Mouse (Mus musculus): ENCODE data around the gene Lifr. TPM values are rescaled to one million over a fixed set of nuclear protein-coding genes. Genes with fewer than 3 reads are reported as not detected.
A peak's percentile ranks its signal among the peaks of the same experiment; 100 is the strongest.

The Lifr gene
- polyA plus RNA-seq, 1 experiment from 2014 or later, result 9.7 TPM

DNA sequence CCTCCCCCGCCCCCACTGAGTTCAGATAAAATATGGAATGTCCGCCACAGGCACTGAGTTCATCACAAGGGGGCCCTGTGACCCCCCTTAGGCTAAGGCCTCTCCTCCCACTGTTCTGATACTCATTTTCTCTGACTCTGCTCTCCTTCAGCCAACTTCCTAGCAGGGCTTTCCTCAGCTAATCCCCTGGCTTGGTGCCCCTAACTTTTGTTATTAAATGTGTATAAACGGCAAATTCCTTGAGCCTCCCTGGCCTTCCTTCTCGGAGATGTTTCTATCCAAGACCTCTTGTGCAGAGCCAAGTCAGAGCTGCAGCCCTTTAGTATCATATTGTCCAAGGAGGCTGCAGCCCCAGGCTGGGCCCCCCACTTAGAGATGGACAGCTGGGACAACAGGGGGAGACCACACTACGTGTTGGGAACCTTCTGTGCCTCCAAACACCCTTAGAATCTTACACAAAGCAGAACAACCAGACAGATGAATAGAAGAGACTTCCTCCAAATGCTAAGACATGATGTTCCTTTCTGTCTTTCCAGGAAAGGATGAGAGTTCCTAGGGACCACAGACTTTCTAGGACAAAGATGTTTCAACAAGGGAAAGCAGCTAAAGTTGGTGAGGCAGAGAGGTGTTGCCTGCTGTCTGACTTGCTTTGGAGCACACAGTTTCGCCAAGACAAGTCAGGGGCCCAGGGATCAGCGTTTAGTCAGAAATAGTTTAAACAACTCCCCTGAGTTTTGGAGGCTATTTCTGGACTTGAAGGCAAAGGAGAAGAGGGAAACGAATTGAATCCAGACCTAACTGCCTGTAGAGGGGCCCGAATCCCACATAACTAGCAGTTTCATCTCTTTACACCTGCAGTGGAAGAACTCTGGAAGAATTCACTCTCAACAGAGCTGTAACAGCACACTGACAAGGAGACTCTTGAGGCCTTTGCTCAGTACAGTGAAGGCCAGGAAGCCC lies 111.3 kb downstream of the Lifr start:
- Histone ChIP-seq H3K27ac (no peak overlapping the region), H3K36me3 (replicated peaks) (no peaks in the 10 kb centered on the region), H3K9ac (no peak overlapping the region)

DNA sequence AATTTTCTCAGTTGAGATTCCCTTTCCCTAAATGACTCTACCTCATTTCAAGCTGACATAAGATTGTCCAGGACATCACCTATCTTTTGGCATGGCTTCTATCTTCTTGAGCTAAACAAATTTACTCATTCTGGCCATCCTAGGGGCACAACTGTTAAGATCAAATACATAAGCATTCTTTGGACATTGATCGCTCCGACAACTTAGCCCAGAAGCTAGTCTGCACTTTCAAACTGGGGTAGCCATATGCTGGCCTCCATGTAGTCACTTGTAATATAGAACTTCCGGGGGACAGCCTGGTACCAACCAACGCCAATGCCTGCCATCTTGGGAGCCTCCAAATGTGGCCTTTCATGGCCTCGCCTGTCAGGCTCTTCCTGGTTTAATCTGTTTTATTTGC lies 112.6 kb downstream of the Lifr start:
- 88% methylated on average over 5 of the region's 5 CpGs for WGBS
- ATAC-seq (replicated peaks), result no peak
- Histone ChIP-seq H3K27ac (no peak overlapping the region), H3K4me1 (peaks cover 16% of the 10 kb centered on the region), H3K36me3 (replicated peaks) (no peaks in the 10 kb centered on the region), H3K4me3 (no peak overlapping the region), H3K4me2 (no peak overlapping the region), H3K27me3 (replicated peaks) (no peaks in the 10 kb centered on the region), H3K9me3 (no peaks in the 10 kb centered on the region), H3K9ac (no peak overlapping the region)

More for the DNA sequence above, 111.3 kb downstream of the Lifr start:
- Histone ChIP-seq H3K4me2 (no peak overlapping the region), H3K4me1 (peaks cover 16% of the 10 kb centered on the region), H3K27me3 (replicated peaks) (no peaks in the 10 kb centered on the region), H3K9me3 (no peaks in the 10 kb centered on the region), H3K4me3 (no peak overlapping the region)
- no peak for ATAC-seq (replicated peaks)
- 56% methylated on average over 9 of the region's 9 CpGs for WGBS

DNA sequence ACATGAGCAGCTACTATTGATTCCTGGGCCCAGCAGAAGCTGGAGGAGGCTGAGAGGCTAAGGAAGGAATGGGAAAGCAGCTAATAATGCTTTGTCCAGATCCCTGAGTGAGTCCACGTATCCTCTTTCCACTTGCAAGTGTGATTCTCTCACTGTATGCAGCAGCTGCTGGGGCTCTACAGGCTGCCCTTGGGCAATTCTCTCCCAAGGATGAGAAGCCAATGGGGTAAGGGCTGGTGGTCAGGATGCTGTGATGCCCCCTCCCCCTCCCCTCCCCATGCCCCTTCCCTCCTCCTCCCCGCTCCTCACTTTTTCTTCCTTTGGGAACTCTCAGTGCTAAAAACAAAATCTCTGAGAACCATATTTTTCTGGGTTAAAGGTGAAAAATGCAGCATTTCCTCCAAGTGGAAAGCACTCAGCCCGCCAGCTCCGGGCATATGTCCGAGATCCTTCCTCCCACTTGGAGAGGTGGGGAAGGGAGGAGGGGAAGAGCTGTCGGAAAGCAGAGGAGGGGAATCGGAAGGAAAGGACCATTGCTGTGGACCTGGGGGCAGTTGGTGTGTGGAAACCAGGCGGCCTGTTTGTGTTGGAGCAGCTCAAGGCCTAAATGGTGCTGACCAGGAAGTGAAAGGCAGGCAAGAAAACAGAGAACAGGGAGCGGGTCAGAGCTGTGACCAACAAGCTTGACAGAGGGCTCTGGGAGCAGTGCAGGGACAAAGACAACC lies 113.4 kb downstream of the Lifr start:
- ATAC-seq (replicated peaks), result no peak
- no peak overlapping the region for H3K4me2 ChIP-seq
- no peaks in the 10 kb centered on the region for H3K27me3 ChIP-seq (replicated peaks)
- peaks cover 14% of the 10 kb centered on the region for H3K4me1 ChIP-seq
- no peak overlapping the region for H3K27ac ChIP-seq
- H3K36me3 ChIP-seq (replicated peaks), result no peaks in the 10 kb centered on the region
- H3K9ac ChIP-seq, result no peak overlapping the region
- no peaks in the 10 kb centered on the region for H3K9me3 ChIP-seq
- no peak overlapping the region for H3K4me3 ChIP-seq
- 80% methylated on average over 9 of the region's 9 CpGs for WGBS

DNA sequence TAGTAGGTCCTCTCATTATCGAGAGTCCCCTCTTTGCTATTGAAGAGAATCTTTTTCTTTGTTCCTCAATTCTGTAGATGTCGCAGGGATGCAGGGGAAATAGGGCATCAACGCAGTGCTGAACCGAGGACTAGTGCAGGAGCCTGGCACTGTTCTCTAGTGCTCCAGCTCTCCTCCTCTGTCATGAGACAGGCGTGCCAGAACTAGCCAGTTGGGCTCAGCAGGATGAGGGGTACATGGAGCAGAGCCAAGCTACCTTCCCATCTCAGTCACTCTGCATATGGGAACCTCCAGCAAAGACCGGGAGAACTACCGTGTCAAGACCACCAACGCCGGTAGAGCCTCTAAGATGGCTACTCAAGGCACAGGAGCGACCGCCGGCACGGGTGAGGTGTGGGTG lies 114.5 kb downstream of the Lifr start:
- Histone ChIP-seq H3K4me2 (no peak overlapping the region), H3K4me1 (peaks cover 10% of the 10 kb centered on the region; the same call in 1 of the 2 replicates), H3K9me3 (no peaks in the 10 kb centered on the region), H3K27me3 (replicated peaks) (no peaks in the 10 kb centered on the region), H3K9ac (no peak overlapping the region), H3K27ac (no peak overlapping the region), H3K36me3 (replicated peaks) (no peaks in the 10 kb centered on the region), H3K4me3 (no peak overlapping the region)
- WGBS, result 69% methylated on average over 13 of the region's 13 CpGs
- ATAC-seq (replicated peaks), result peak; percentile 60; the same call in 1 of the 2 replicates

DNA sequence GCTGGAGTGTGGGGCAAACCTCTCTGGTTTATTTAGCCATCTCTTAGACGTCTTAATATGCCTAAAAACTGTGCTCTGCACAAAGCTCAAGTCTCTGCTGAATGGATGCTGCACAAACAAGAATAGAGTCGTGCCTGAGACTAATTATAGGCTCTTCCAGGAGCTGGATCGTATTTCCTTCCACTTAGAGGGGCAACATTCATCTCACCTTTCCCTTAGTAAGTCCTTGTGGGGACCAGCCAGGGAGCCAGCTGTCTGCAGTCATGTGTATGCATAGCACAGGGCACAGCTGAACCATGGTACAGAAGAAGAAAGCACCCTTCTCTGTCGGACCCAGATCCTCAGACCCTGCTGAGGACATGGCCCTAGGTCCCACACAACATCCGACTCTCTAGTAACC lies 115.7 kb downstream of the Lifr start:
- Histone ChIP-seq H3K4me2 (no peak overlapping the region), H3K4me3 (no peak overlapping the region), H3K36me3 (replicated peaks) (no peaks in the 10 kb centered on the region), H3K9me3 (no peaks in the 10 kb centered on the region), H3K4me1 (peaks cover 10% of the 10 kb centered on the region; the same call in 1 of the 2 replicates), H3K27ac (no peak overlapping the region), H3K9ac (no peak overlapping the region), H3K27me3 (replicated peaks) (no peaks in the 10 kb centered on the region)
- 48% methylated on average over 5 of the region's 5 CpGs for WGBS
- no peak for ATAC-seq (replicated peaks)

DNA sequence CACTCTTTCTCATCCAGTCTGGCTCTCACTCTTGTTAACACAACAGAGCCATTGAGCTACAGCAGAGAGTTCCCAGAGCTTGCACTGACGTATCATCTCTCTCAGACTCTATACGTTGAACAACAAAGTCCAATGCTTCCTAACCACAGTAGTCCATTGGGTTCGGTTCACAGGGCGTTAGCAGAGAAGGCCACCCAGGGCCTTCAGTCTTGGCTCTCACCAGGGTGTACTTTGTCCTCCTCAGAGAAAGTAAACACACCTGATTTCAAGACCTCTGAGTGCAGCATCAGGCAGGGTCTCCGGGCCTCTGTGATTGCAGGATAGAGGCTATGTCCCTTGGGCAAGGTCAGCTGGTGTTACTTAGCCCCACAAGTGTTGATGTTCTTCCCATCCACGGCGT lies 116.9 kb downstream of the Lifr start:
- no peak overlapping the region for H3K27ac ChIP-seq
- H3K36me3 ChIP-seq (replicated peaks), result no peaks in the 10 kb centered on the region
- H3K4me2 ChIP-seq, result no peak overlapping the region
- no peaks in the 10 kb centered on the region for H3K9me3 ChIP-seq
- H3K27me3 ChIP-seq (replicated peaks), result no peaks in the 10 kb centered on the region
- WGBS, result 90% methylated on average over 7 of the region's 7 CpGs
- H3K4me3 ChIP-seq, result no peak overlapping the region
- no peak overlapping the region for H3K9ac ChIP-seq
- peaks cover 10% of the 10 kb centered on the region; the same call in 1 of the 2 replicates for H3K4me1 ChIP-seq
- no peak for ATAC-seq (replicated peaks)

DNA sequence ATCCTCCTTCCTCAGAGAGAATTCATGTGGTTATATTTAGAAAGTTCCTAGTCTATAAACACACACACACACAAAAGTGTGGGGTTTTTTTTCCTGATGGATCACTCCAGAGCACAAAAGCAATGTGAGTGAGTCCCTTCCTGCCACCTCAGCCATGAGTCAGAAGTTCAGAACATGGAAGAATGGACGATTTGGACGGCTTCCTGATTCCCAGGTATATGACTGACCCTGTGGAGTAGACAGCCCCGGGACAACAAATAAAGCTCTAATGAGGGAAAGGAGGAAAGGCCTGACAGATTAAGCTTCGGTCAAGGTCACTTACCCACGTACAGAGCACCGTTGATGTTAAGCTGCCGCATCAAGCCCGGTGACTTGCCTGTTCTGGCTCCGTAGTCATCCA lies 117.8 kb downstream of the Lifr start:
- WGBS, result 78% methylated on average over 9 of the region's 9 CpGs
- Histone ChIP-seq H3K4me2 (no peak overlapping the region), H3K4me1 (peaks cover 9% of the 10 kb centered on the region; the same call in 1 of the 2 replicates), H3K9ac (no peak overlapping the region), H3K27me3 (replicated peaks) (no peaks in the 10 kb centered on the region), H3K27ac (no peak overlapping the region), H3K4me3 (no peak overlapping the region), H3K9me3 (no peaks in the 10 kb centered on the region), H3K36me3 (replicated peaks) (no peaks in the 10 kb centered on the region)
- ATAC-seq (replicated peaks), result no peak

DNA sequence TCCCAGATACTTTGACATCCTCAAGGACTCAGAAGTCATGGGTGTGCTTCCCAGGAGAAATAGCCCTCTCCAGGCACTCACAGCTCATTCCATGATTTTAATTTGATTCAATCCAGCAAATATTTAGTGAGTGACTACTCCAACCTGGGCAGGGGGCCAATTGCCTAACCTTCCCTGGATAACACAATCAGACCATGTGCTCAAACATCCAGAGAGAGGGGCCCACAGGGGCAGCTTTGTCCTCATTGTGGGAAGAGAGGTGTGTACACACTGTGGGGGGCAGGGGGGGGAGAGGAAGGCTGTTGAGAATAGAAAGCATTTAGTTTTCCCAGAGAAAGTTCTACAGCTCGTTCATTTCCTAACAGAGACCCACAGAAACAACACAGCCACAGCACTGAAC lies 123.3 kb downstream of the Lifr start:
- no peak overlapping the region for H3K27ac ChIP-seq
- H3K27me3 ChIP-seq (replicated peaks), result no peaks in the 10 kb centered on the region
- no peak overlapping the region for H3K9ac ChIP-seq
- H3K36me3 ChIP-seq (replicated peaks), result no peaks in the 10 kb centered on the region
- no peaks in the 10 kb centered on the region for H3K4me1 ChIP-seq
- no peaks in the 10 kb centered on the region for H3K9me3 ChIP-seq
- H3K4me2 ChIP-seq, result no peak overlapping the region
- peak; percentile 46; the same call in 1 of the 2 replicates for ATAC-seq (replicated peaks)
- no peak overlapping the region for H3K4me3 ChIP-seq
- 19% methylated on average over 1 of the region's 1 CpGs for WGBS

DNA sequence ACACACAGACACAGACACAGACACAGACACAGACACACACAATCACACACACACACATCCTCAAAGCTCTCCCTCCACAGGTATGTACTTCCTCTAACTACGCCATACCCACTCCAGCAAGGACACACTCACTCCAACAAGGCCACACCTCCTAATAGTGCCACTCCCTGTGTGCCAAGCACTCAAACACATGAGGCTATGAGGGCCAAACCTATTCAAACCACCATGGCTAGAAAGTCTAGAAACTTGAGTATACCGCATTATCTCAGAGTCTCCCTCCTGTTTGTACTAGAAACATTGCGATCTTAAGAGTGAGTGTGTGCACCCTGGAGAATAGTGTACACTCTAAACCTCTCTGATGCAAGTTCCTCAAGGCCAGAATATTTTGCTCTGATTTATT lies 125.4 kb downstream of the Lifr start:
- Histone ChIP-seq H3K4me3 (no peak overlapping the region), H3K4me1 (no peaks in the 10 kb centered on the region), H3K27me3 (replicated peaks) (no peaks in the 10 kb centered on the region), H3K4me2 (no peak overlapping the region), H3K36me3 (replicated peaks) (no peaks in the 10 kb centered on the region), H3K9me3 (no peaks in the 10 kb centered on the region), H3K27ac (no peak overlapping the region), H3K9ac (no peak overlapping the region)
- ATAC-seq (replicated peaks), result 0 out of 2 replicates have a peak, but pooled peaks have one; percentile 31
- WGBS, result 95% methylated on average over 3 of the region's 3 CpGs

DNA sequence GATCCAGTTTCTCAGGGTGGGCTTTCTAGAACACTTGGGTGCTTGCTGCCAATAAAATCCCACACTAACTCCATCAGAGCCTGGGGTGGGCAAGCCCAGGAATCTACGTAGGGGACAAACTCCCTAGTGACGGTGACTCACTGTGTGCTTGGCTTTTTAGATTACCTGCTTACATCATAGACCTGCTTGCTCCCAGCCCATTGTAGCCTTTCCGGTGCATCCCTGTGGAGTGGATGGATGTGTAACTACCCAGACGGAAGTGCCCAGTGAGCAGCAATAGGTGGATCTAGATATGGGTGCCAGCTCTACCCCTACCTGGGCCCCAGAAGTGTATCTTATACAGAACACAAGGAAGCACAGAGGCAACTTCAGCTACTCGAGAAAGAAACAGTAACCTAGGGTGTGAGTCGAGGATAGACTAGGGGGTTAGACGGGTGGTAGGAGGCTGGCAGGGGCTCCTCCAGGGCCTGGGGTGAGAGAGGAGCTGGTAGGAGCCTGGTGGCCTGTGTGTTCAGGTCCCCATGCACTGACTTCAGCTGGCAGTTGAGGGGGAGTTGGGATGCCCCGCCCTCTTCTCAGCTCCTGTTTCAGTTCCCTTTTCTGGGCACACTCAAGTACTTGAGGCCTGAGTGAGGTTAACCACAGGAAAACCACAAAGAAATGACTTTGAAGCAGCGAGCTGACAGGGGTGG lies 126.3 kb downstream of the Lifr start:
- Histone ChIP-seq H3K9me3 (no peaks in the 10 kb centered on the region), H3K36me3 (replicated peaks) (no peaks in the 10 kb centered on the region), H3K27me3 (replicated peaks) (no peaks in the 10 kb centered on the region), H3K4me1 (no peaks in the 10 kb centered on the region), H3K27ac (no peak overlapping the region), H3K4me3 (no peak overlapping the region), H3K9ac (no peak overlapping the region), H3K4me2 (no peak overlapping the region)
- 89% methylated on average over 9 of the region's 9 CpGs for WGBS
- ATAC-seq (replicated peaks), result no peak

DNA sequence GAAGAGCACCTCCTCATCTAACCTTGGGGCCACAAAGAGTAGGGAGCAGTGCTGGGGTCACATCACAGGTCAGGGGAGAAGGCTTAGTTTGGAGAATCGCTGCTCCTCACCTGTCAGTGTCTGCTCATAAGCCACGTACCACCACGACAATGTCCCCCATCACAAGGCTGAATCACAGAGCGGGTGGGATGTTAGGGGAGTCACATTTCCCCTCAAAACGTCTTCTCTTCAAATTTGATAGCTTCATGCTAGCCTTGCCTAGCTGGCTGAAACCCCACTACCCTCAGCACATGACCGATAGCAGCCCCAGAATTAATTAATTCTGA lies 126.8 kb downstream of the Lifr start:
- 88% methylated on average over 6 of the region's 6 CpGs for WGBS
- no peak for ATAC-seq (replicated peaks)

DNA sequence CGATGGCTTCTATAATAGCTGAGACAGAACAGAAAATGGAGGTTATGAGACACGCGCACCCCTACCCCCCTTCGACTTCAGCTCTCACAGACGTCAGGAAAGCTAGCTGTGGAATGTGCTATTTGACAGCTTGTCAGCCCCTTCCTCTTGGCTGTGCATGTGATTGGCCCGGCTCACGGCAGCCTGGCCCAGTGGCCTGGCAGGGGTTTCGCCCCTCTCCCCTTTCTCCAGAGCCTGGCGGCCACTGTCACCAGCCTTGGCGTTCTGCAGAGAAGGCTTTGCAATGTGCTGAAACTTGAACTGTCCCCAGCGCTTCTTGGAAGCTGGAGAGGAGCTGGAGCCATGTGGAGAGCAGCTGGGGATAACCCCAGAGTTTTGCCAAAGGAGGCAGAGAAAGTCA lies 132.4 kb downstream of the Lifr start:
- Histone ChIP-seq H3K36me3 (replicated peaks) (no peaks in the 10 kb centered on the region), H3K9me3 (no peaks in the 10 kb centered on the region), H3K27me3 (replicated peaks) (no peaks in the 10 kb centered on the region; the same call in 1 of the 2 replicates), H3K4me1 (no peaks in the 10 kb centered on the region), H3K4me3 (no peak overlapping the region), H3K9ac (no peak overlapping the region), H3K4me2 (no peak overlapping the region), H3K27ac (no peak overlapping the region)
- 0 out of 2 replicates have a peak, but pooled peaks have one; percentile 19 for ATAC-seq (replicated peaks)
- WGBS, result 40% methylated on average over 11 of the region's 11 CpGs

More for the DNA sequence above, 126.8 kb downstream of the Lifr start:
- Histone ChIP-seq H3K9me3 (no peaks in the 10 kb centered on the region), H3K4me1 (no peaks in the 10 kb centered on the region), H3K27ac (no peak overlapping the region), H3K4me3 (no peak overlapping the region), H3K36me3 (replicated peaks) (no peaks in the 10 kb centered on the region), H3K9ac (no peak overlapping the region), H3K27me3 (replicated peaks) (no peaks in the 10 kb centered on the region), H3K4me2 (no peak overlapping the region)

Measured in midbrain, embryonic 15.5 days (tissue).